Mouse (Mus musculus) mesoderm, embryonic 11.5 days (tissue): ENCODE data around the gene Slc4a7.
"Not testable (repeated sequence)": the region's sequence is repeated elsewhere in the genome, so short reads cannot be mapped to it uniquely, and the experiment has no call there.

Experiments
- DNase-seq: peaks from one replicate; pipeline ENCODE4 v3.0.0-alpha.2; 2012; ENCODE audit warnings: low read depth, low spot score

The Slc4a7 gene

DNA sequence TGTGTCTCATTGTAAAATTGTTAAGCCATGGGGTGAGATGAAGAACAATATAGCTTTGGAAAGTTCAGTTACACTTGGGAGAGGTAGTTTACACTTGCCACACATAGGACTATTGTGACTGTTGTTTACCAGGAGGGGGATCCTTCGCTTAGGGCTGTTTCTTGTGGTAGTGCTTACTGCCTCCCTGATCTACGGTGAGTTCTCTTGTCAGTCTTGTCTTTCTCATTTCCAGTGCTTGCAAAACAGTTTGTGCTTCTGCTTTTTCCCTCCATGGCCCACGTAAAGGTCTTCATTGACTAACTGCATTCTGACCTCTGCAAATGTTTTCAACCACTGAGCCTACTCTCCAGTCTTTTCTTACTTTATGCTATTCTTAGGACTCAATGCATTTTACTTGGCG lies 98.3 kb downstream of the Slc4a7 start:
- DNase-seq: no peak

GRCm38 (mm10) chr14:14800810-14801209 lies 98.7 kb downstream of the Slc4a7 start:
- DNase-seq: no peak

- not testable (repeated sequence) for DNase-seq
Observed at GRCm38 (mm10) chr14:14803115-14803514, 101.0 kb downstream of the Slc4a7 start, which contains the start of gene Nek10. TSS of gene Nek10 (plus strand) at chr14:14803415.

- peak; percentile 60 for DNase-seq
Observed at GRCm38 (mm10) chr14:14803921-14804517, 101.9 kb downstream of the Slc4a7 start.

- no peak for DNase-seq
Observed at GRCm38 (mm10) chr14:14804518-14805212, 102.6 kb downstream of the Slc4a7 start.

DNA sequence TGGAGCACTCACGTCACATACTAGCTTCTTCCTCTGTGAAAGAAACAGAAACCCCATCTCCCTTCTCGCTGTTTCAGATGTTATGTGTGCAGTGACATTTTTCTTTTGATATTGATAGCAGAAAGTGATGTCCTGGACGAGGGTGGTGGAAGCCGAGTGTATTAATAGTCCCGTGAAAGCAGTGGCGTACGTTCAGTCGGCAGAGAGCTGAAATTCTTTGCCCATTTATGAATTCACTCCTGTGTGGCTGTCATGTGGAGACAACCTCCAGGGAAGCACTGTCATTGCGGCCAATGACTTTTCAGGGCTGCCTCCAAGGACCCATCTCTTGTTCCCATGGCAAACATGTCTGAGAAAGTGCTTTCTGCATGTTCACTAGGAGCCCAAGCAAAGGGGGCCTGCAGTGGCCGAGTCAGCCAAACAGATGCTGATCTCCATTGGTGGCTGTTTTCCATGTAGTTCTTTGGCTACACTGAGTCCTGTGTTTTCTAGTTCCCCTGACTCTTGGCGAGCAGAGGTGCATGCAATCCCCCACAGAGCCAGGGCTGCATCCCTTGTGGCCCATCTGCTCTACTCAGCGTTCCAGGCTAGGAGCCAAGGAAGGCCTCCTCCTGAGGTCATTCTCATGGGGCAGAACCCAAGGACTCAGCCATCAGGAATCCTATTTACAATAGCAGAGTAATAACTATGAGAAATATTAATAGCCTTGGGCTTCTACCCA lies 130.6 kb downstream of the Slc4a7 start:
- no peak for DNase-seq

DNA sequence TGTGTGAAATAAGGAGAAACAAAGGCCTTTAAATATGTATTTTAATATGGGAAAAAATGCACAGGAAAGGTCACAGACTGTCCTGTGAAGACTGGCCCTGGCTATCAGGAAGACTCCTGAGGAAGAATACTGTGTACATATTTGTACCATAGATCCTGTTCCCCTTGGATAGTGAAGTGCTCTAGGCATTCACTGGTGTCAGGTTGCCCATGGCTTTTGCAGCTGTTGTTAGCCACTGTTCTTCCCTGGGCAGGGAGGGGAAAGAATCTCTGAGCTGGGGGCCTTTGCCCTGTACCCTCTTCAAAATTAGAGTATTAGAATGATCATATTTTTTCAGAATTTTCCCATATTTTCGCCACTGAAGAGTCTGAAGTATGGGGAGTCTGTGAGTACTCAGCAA lies 131.4 kb downstream of the Slc4a7 start:
- peak; percentile 11 for DNase-seq

DNA sequence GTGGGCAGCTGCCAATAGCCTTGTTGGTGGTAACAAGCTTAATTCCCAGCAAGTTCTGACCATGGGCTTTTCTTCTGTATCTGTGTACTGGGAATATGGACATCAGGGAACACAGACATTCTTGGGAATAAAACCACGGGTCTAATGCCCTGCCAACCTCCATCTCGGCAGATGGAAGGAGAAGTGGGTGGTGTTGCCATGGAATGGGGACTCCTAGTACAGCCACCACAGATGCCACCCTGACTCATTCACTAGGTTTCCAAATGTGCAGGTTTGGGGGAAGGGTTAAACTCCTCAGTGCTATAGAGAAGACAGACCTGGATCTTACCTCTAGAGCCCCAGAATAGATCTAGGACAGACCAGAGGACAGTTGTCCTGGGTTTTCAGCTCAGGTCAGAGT lies 132.2 kb downstream of the Slc4a7 start:
- DNase-seq: no peak

- no peak for DNase-seq
Observed at GRCm38 (mm10) chr14:14837627-14838026, 135.5 kb downstream of the Slc4a7 start.

- no peak for DNase-seq
Observed at GRCm38 (mm10) chr14:14838109-14838508, 136.0 kb downstream of the Slc4a7 start.

DNA sequence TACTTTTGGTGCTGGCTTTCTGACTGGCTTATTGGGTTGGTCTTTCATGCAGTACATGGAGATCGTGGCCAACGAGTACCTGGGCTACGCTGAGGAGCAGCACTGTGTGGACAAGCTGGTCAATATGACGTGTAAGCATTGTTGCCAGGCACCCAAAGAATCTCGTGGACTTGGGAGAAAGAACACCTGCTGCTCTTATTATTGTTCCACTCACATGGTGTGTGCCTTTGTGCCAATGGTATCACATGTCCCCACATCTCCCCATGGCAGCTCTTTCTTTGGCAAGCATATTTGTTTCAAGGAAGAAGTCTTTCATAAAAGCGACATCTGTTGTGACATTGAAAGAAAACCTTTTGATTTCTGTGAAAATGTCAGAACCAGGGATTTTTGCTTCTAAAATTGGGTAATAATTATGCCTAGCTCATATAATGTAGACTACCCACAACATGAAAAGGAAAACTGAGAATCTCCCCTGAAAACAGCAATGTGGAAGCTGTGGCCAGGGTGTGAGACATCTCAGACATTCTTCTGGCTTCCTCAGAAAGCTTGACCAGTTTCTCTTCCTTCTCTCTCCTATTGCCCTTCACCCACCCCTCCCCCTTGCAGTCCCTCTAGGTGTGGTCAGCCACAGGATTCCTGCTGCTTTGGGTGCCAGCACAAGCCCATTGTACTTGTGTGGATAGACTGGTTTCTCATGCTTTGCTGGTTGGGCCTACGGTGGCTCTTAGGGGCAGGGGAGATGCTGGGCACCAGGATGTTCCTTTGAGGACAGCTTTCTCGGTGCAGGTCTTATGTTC lies 140.9 kb downstream of the Slc4a7 start:
- DNase-seq: no peak
